Mouse (Mus musculus): ENCODE data around the gene Swi5. TPM values are rescaled to one million over a fixed set of nuclear protein-coding genes. Genes with fewer than 3 reads are reported as not detected.
A peak's percentile ranks its signal among the peaks of the same experiment; 100 is the strongest.

Swi5 gene
- total and polyA plus RNA-seq, 2 experiments from 2014 or later: 375 to 463 TPM

DNA sequence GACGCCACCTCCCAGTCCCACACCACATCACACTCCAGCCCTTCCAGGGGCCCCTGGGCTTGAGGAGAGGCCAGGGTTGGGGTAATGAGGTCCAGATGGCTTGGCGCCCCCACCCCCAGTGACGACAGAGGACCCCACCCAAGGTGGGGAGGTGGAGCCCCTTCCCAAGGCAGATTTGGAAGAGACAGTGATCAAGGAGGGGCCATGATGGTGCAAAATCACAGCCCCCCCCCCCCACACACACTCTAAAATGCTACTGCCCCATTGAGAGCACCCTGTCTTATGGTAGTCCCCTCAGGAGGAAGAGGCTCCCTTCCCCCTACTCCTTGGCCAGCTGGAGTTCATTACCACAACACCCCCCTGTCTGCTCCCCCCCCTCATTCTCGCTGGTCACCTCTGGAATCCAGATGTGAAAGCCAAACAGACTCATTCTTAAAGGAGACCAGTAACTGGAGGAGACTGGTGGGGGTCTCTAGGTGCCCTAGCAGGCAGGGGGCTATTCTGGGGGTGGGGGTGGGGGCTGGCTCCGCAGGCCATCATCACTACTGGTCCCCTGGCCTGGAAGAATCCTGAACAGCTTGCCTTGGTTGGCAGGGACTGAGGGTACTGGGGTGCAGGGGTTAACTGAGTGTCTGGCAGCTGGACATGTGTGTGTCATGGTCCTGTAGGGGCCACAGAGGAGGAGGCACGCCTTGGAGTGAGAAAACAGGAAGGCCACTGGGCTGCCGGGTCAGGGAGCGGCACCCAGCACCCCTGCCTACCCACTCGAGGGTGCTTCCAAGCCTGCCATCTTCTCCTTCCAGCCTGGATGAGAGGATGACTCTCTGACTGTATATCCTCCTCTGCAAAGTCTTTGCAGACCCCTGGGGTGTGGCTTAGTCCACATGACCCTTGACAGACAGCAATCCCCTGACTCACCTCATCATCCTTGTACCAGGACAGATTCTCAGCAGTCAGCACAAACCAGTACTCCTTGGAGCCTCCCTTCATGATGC is 32.0 kb upstream of the Swi5 start:
- no peak for TF ChIP-seq CTCF (IDR thresholded peaks at IDR 0.05)
- WGBS: 57% methylated on average over 9 of the region's 9 CpGs
- no peak overlapping the region for H3K4me2 ChIP-seq (ENCODE audit: low read depth, low read length, poor library complexity, severe bottlenecking)
- H3K27me3 ChIP-seq (ENCODE audit: insufficient read depth, low read length): no peaks in the 10 kb centered on the region
- no peak for ATAC-seq (ENCODE audit: low FRiP score)
- no peak overlapping the region for H3K27ac ChIP-seq (ENCODE audit: low read depth, low read length)
- peaks cover 33% of the 10 kb centered on the region for H3K36me3 ChIP-seq (ENCODE audit: insufficient read depth, low read length)
- no peak overlapping the region for H3K4me3 ChIP-seq (ENCODE audit: low read depth, low read length)
- peaks cover 13% of the 10 kb centered on the region for H3K4me1 ChIP-seq (ENCODE audit: insufficient read depth, low read length)
- H3K9ac ChIP-seq (replicated peaks; ENCODE audit: low read length, poor library complexity, severe bottlenecking): no peak overlapping the region
- no peaks in the 10 kb centered on the region for H3K9me3 ChIP-seq (ENCODE audit: low read length)
- no peak for DNase-seq (ENCODE audit: low spot score)

- H3K4me1 ChIP-seq (ENCODE audit: insufficient read depth, low read length): peaks cover 13% of the 10 kb centered on the region
- no peak for DNase-seq (ENCODE audit: low spot score)
- H3K27me3 ChIP-seq (ENCODE audit: insufficient read depth, low read length): no peaks in the 10 kb centered on the region
- 80% methylated on average over 14 of the region's 14 CpGs for WGBS
- H3K27ac ChIP-seq (ENCODE audit: low read depth, low read length): no peak overlapping the region
- no peak overlapping the region for H3K4me3 ChIP-seq (ENCODE audit: low read depth, low read length)
- no peak overlapping the region for H3K4me2 ChIP-seq (ENCODE audit: low read depth, low read length, poor library complexity, severe bottlenecking)
- H3K9ac ChIP-seq (replicated peaks; ENCODE audit: low read length, poor library complexity, severe bottlenecking): no peak overlapping the region
- ATAC-seq (ENCODE audit: low FRiP score): no peak
- H3K9me3 ChIP-seq (ENCODE audit: low read length): no peaks in the 10 kb centered on the region
- TF ChIP-seq CTCF (IDR thresholded peaks at IDR 0.05): no peak
- peaks cover 36% of the 10 kb centered on the region for H3K36me3 ChIP-seq (ENCODE audit: insufficient read depth, low read length)
These were observed 31.1 kb upstream of the Swi5 start for GRCm38 (mm10) chr2:32318709-32319585.

- WGBS: 13% methylated on average over 16 of the region's 19 CpGs
- ATAC-seq (ENCODE audit: low FRiP score): 0 out of 2 replicates have a peak, but pooled peaks have one; percentile 15
- H3K9me3 ChIP-seq (ENCODE audit: low read length): no peaks in the 10 kb centered on the region
- no peaks in the 10 kb centered on the region for H3K27me3 ChIP-seq (ENCODE audit: insufficient read depth, low read length)
- peaks cover 6% of the 10 kb centered on the region; the same call in 1 of the 2 replicates for H3K4me1 ChIP-seq (ENCODE audit: insufficient read depth, low read length)
- no peak overlapping the region for H3K27ac ChIP-seq (ENCODE audit: low read depth, low read length)
- peak overlapping the region; percentile 18; the same call in 1 of the 2 replicates for H3K4me2 ChIP-seq (ENCODE audit: low read depth, low read length, poor library complexity, severe bottlenecking)
- H3K4me3 ChIP-seq (ENCODE audit: low read depth, low read length): no peak overlapping the region
- H3K9ac ChIP-seq (replicated peaks; ENCODE audit: low read length, poor library complexity, severe bottlenecking): no peak overlapping the region; the same call in 1 of the 2 replicates
- DNase-seq (ENCODE audit: low spot score): peak; percentile 36
- no peak for TF ChIP-seq CTCF (IDR thresholded peaks at IDR 0.05)
- H3K36me3 ChIP-seq (ENCODE audit: insufficient read depth, low read length): peaks cover 39% of the 10 kb centered on the region
These were observed 30.0 kb upstream of the Swi5 start for GRCm38 (mm10) chr2:32317791-32318417.

DNA sequence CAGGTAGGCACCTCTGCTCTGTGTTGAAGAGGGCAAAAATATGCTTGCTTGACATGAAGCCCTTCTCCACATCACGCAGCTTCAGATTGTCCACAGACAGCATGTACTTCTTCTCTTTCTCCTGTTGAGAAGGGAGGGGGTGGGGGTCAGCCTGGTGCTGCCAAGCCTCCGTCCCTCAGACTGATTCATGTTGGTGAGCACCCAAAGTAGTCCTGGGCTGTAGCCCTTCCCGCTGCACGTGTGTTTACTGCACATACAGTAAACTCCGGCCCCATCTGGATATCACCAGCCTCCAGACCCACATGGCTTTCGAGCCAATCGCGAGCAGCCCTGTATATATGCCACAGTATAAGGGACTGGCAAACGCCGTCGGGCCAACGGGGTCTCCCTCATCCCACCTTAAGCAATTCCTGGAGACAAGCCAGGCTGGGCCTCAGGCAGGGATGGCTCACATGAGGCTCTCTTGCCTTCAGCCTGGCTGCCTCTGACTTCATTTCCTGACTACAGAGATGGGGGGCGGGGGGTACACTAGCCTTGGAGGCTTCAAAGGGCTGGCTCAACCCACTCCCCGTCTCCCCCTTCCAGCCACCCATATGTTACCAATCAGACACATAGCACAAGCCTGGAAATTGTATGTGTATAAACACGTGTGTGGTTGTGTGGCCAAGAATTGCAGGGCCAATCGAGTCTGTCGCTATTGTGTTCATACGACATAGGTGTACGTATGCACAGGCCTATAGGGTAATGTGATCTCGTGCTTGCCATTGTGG is 29.2 kb upstream of the Swi5 start:
- ATAC-seq (ENCODE audit: low FRiP score): no peak
- TF ChIP-seq CTCF (IDR thresholded peaks at IDR 0.05): no peak
- 74% methylated on average over 20 of the region's 20 CpGs for WGBS

GRCm38 (mm10) chr2:32315751-32316150 is 27.9 kb upstream of the Swi5 start:
- no peak overlapping the region for H3K27ac ChIP-seq (ENCODE audit: low read depth, low read length)
- ATAC-seq (ENCODE audit: low FRiP score) (no peak), DNase-seq (ENCODE audit: low spot score) (no peak)
- TF ChIP-seq CTCF (IDR thresholded peaks at IDR 0.05): no peak
- H3K9me3 ChIP-seq (ENCODE audit: low read length): no peaks in the 10 kb centered on the region
- H3K27me3 ChIP-seq (ENCODE audit: insufficient read depth, low read length): no peaks in the 10 kb centered on the region
- H3K9ac ChIP-seq (replicated peaks; ENCODE audit: low read length, poor library complexity, severe bottlenecking): no peak overlapping the region
- H3K4me1 ChIP-seq (ENCODE audit: insufficient read depth, low read length): peaks cover 10% of the 10 kb centered on the region; the same call in 1 of the 2 replicates
- no peak overlapping the region for H3K4me3 ChIP-seq (ENCODE audit: low read depth, low read length)
- H3K36me3 ChIP-seq (ENCODE audit: insufficient read depth, low read length): peaks cover 44% of the 10 kb centered on the region
- no peak overlapping the region for H3K4me2 ChIP-seq (ENCODE audit: low read depth, low read length, poor library complexity, severe bottlenecking)
- WGBS: 16% methylated on average over 8 of the region's 8 CpGs

More for the DNA sequence above, 29.2 kb upstream of the Swi5 start:
- Histone ChIP-seq H3K27ac (ENCODE audit: low read depth, low read length) (no peak overlapping the region; the same call in 1 of the 2 replicates), H3K9ac (replicated peaks; ENCODE audit: low read length, poor library complexity, severe bottlenecking) (no peak overlapping the region), H3K4me2 (ENCODE audit: low read depth, low read length, poor library complexity, severe bottlenecking) (no peak overlapping the region), H3K27me3 (ENCODE audit: insufficient read depth, low read length) (no peaks in the 10 kb centered on the region), H3K36me3 (ENCODE audit: insufficient read depth, low read length) (peaks cover 43% of the 10 kb centered on the region), H3K9me3 (ENCODE audit: low read length) (no peaks in the 10 kb centered on the region), H3K4me3 (ENCODE audit: low read depth, low read length) (no peak overlapping the region), H3K4me1 (ENCODE audit: insufficient read depth, low read length) (peaks cover 2% of the 10 kb centered on the region; the same call in 1 of the 2 replicates)
- DNase-seq (ENCODE audit: low spot score): peak; percentile 21

Measured in midbrain, postnatal 0 days (tissue).